Mouse (Mus musculus) embryonic facial prominence, embryonic 11.5 days (tissue): ENCODE results near the gene Slc17a1. TPM values are rescaled to one million over a fixed set of nuclear protein-coding genes. Genes with fewer than 3 reads are reported as not detected.

Experiments used
- ATAC-seq: fragments of 200-750 bp; cut with Nextera tagmentation; replicated peaks from 2 replicates; pipeline ENCODE4 v1.8.0; 2017; ENCODE audit warnings: low read depth; ENCODE audit not compliant: insufficient number of reproducible peaks, low FRiP score, low TSS enrichment
- DNase-seq: peaks from one replicate; pipeline ENCODE4 v3.0.0-alpha.2; 2015; ENCODE audit warnings: low spot score
- H3K27ac ChIP-seq: fragments of 300-500 bp; sonication (generic); replicated peaks from 2 replicates; pipeline ENCODE4 v1.5.1; 2014; ENCODE audit warnings: mild to moderate bottlenecking, low read depth, low read length, control low read depth
- H3K27me3 ChIP-seq: fragments of 300-500 bp; sonication (generic); 2 replicates; pipeline ENCODE4 v1.6.1; 2014; ENCODE audit warnings: mild to moderate bottlenecking, low read length, moderate library complexity, mixed read lengths; ENCODE audit not compliant: control insufficient read depth, insufficient read depth
- H3K36me3 ChIP-seq: fragments of 300-500 bp; sonication (generic); replicated peaks from 2 replicates; pipeline ENCODE4 v1.6.1; 2014; ENCODE audit warnings: low read depth, mild to moderate bottlenecking, low read length, moderate library complexity, mixed read lengths; ENCODE audit not compliant: control insufficient read depth, insufficient read depth
- H3K4me1 ChIP-seq: fragments of 300-500 bp; sonication (generic); 2 replicates; pipeline ENCODE4 v1.6.1; 2014; ENCODE audit warnings: low read length, mixed read lengths; ENCODE audit not compliant: control insufficient read depth, insufficient read depth
- H3K4me2 ChIP-seq: fragments of 300-500 bp; sonication (generic); 2 replicates; pipeline ENCODE4 v1.6.1; 2014; ENCODE audit warnings: low read depth, mild to moderate bottlenecking, control low read depth, low read length, moderate library complexity
- H3K4me3 ChIP-seq: fragments of 300-500 bp; sonication (generic); 2 replicates; pipeline ENCODE4 v1.5.1; 2014; ENCODE audit warnings: low read depth, low read length, control low read depth
- H3K9ac ChIP-seq: fragments of 300-500 bp; sonication (generic); replicated peaks from 2 replicates; pipeline ENCODE4 v1.6.1; 2014; ENCODE audit warnings: mild to moderate bottlenecking, control low read depth, low read length
- H3K9me3 ChIP-seq: fragments of 300-500 bp; sonication (generic); replicated peaks from 2 replicates; pipeline ENCODE4 v1.6.1; 2016; ENCODE audit warnings: mild to moderate bottlenecking, low read length, inconsistent platforms, mixed read lengths; ENCODE audit not compliant: control insufficient read depth
- WGBS: fragments of 180-500 bp; shearing (Covaris S2); extraction: QIAGEN DNeasy Blood & Tissue Kit; methylation state at CpG from one replicate; pipeline ENCODE4 v1.1.7; 2014; 5-methylcytosine and 5-hydroxymethylcytosine counted together
- polyA plus RNA-seq: library from polyadenylated mRNA; unstranded; fragments of >200 nt; fragmentation: Nextera tagmentation; extraction: Ambion mirVana; gene quantifications from 2 replicates; pipeline ENCODE4 v1.2.1, GENCODE M21; 2014

The Slc17a1 gene
- polyA plus RNA-seq, 1 experiment from 2014 or later: not detected

- no peak for ATAC-seq
- H3K9me3 ChIP-seq: no peaks in the 10 kb centered on the region
- no peaks in the 10 kb centered on the region for H3K27me3 ChIP-seq
- DNase-seq: no peak
- no peak overlapping the region for H3K4me2 ChIP-seq
- no peak overlapping the region for H3K4me3 ChIP-seq
- H3K27ac ChIP-seq: no peak overlapping the region
- no peaks in the 10 kb centered on the region for H3K36me3 ChIP-seq
- 79% methylated on average over 3 of the region's 3 CpGs for WGBS
- no peaks in the 10 kb centered on the region for H3K4me1 ChIP-seq
- H3K9ac ChIP-seq: no peak overlapping the region
Observed at GRCm38 (mm10) chr13:23869996-23870395, 2.4 kb downstream of the Slc17a1 start.

- no peak for ATAC-seq
- no peaks in the 10 kb centered on the region for H3K36me3 ChIP-seq
- H3K4me2 ChIP-seq: no peak overlapping the region
- no peaks in the 10 kb centered on the region for H3K27me3 ChIP-seq
- no peak for DNase-seq
- H3K4me3 ChIP-seq: no peak overlapping the region
- no peaks in the 10 kb centered on the region for H3K9me3 ChIP-seq
- H3K4me1 ChIP-seq: no peaks in the 10 kb centered on the region
- H3K27ac ChIP-seq: no peak overlapping the region
- H3K9ac ChIP-seq: no peak overlapping the region
- WGBS: 72% methylated on average over 5 of the region's 5 CpGs
Observed at GRCm38 (mm10) chr13:23873141-23873540, 5.6 kb downstream of the Slc17a1 start.

GRCm38 (mm10) chr13:23879106-23879505 is 11.6 kb downstream of the Slc17a1 start:
- Histone ChIP-seq H3K36me3 (no peaks in the 10 kb centered on the region), H3K27ac (no peak overlapping the region), H3K4me3 (no peak overlapping the region), H3K4me2 (no peak overlapping the region), H3K9me3 (no peaks in the 10 kb centered on the region), H3K4me1 (no peaks in the 10 kb centered on the region), H3K27me3 (no peaks in the 10 kb centered on the region), H3K9ac (no peak overlapping the region)
- DNase-seq (no peak), ATAC-seq (no peak)
- WGBS: 73% methylated on average over 3 of the region's 3 CpGs

DNA sequence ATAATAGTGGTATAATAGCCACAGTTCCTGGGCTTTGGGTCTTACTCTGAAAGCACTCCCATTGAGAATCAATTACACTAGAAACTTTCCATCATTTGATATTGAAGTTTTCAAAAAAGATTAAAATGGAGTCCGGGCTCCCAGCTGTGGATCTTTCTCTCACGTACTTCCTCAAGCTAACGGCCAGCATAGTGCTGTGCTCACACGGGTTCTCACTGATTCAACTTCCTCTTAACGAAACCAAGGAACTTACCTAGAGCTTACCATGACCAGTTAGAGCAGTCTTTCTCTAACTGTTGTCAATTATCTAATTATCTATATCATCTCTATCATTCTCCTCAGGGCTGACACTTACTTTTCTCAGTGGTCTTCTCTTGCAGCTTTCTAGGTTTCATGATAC is 12.1 kb downstream of the Slc17a1 start:
- Histone ChIP-seq H3K4me3 (no peak overlapping the region), H3K4me1 (no peaks in the 10 kb centered on the region), H3K4me2 (no peak overlapping the region), H3K27me3 (no peaks in the 10 kb centered on the region), H3K9me3 (no peaks in the 10 kb centered on the region), H3K36me3 (no peaks in the 10 kb centered on the region), H3K9ac (no peak overlapping the region), H3K27ac (no peak overlapping the region)
- WGBS: 91% methylated on average over 5 of the region's 5 CpGs
- no peak for DNase-seq
- ATAC-seq: no peak

- H3K27me3 ChIP-seq: no peaks in the 10 kb centered on the region
- H3K36me3 ChIP-seq: no peaks in the 10 kb centered on the region
- H3K4me3 ChIP-seq: no peak overlapping the region
- H3K4me2 ChIP-seq: no peak overlapping the region
- no peak overlapping the region for H3K9ac ChIP-seq
- H3K27ac ChIP-seq: no peak overlapping the region
- peak; percentile 38 for DNase-seq
- no peaks in the 10 kb centered on the region; the same call in 1 of the 2 replicates for H3K4me1 ChIP-seq
- no peak for ATAC-seq
- H3K9me3 ChIP-seq: no peaks in the 10 kb centered on the region
- 43% methylated on average over 2 of the region's 2 CpGs for WGBS
Observed at GRCm38 (mm10) chr13:23885540-23885939, 18.0 kb downstream of the Slc17a1 start.

- Histone ChIP-seq H3K36me3 (no peaks in the 10 kb centered on the region), H3K4me1 (no peaks in the 10 kb centered on the region; the same call in 1 of the 2 replicates), H3K27ac (no peak overlapping the region), H3K27me3 (no peaks in the 10 kb centered on the region), H3K4me3 (no peak overlapping the region), H3K4me2 (no peak overlapping the region), H3K9ac (no peak overlapping the region), H3K9me3 (no peaks in the 10 kb centered on the region)
- DNase-seq (no peak), ATAC-seq (no peak)
- 74% methylated on average over 3 of the region's 3 CpGs for WGBS
Observed at GRCm38 (mm10) chr13:23887026-23887725, 19.6 kb downstream of the Slc17a1 start.

DNA sequence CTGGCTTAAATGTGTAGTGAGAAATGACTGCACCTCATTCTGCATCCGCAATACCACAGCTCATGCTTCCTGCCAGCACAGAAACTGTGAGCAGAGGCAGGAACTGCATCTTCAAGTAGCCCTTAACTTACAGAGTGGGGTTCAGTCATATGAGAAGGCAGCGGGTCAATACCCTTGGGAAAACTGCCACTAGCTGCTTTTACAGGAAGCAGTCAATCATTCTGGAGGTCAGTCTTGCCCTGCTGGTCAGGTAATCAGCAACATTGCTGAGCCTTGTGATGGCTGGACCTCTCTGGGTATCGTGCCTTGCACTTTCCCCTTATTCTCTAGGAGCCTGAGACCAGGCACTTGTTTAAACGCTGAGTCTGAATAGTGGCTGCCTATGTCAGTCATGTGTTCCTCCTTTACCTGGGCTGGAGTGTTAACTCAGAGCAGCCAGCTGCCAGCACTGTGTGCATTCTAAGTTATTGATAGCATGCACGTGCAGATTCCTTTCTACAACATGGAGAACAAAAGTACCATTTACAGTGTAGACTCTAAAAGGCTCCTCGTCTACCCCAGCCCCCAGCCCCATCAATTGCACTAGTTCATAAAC is 21.6 kb downstream of the Slc17a1 start:
- Histone ChIP-seq H3K9ac (no peak overlapping the region), H3K27ac (no peak overlapping the region), H3K4me1 (no peaks in the 10 kb centered on the region; the same call in 1 of the 2 replicates), H3K4me2 (no peak overlapping the region), H3K4me3 (no peak overlapping the region), H3K36me3 (no peaks in the 10 kb centered on the region), H3K27me3 (no peaks in the 10 kb centered on the region), H3K9me3 (no peaks in the 10 kb centered on the region)
- ATAC-seq: no peak
- WGBS: 38% methylated on average over 6 of the region's 6 CpGs
- DNase-seq: no peak

GRCm38 (mm10) chr13:23892592-23893268 is 25.2 kb downstream of the Slc17a1 start:
- H3K27me3 ChIP-seq: no peaks in the 10 kb centered on the region
- WGBS: 26% methylated on average over 9 of the region's 9 CpGs
- DNase-seq (no peak), ATAC-seq (no peak)
- no peak overlapping the region for H3K9ac ChIP-seq
- no peak overlapping the region for H3K27ac ChIP-seq
- no peaks in the 10 kb centered on the region; the same call in 1 of the 2 replicates for H3K4me1 ChIP-seq
- H3K4me2 ChIP-seq: no peak overlapping the region
- no peaks in the 10 kb centered on the region for H3K36me3 ChIP-seq
- no peak overlapping the region for H3K4me3 ChIP-seq
- no peaks in the 10 kb centered on the region for H3K9me3 ChIP-seq
